Mouse (Mus musculus) retina, embryonic 14.5 days (tissue): ENCODE measurements around the gene Cox10.

ENCODE experiments used
- DNase-seq: peaks from one replicate; pipeline ENCODE4 v3.0.0-alpha.2; 2015; ENCODE audit warnings: low spot score

Cox10 gene

GRCm38 (mm10) chr11:63953887-63954286 lies 125.4 kb downstream of the Cox10 start:
- DNase-seq: no peak

DNA sequence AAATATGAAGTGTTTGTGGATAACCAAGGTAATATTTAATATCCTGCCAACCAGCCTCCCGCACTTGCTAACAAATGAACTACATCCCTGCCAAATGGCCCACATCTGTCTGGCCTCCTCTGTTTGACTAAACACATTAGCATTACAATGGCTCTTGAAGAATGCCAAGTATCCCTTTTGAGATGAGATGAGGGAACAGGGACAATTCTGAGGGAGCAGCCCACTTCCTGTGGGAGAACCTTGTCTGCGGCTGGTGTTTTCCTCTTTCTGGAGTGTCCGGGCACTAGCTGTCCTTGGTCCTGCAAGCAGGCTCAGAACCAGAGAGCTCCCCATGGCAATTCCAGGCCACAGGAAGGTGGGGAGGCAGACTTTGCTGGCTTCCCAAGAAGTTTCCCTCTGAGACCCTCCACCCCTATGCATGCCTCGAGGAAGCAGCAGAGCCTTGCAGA lies 126.5 kb downstream of the Cox10 start:
- no peak for DNase-seq

DNA sequence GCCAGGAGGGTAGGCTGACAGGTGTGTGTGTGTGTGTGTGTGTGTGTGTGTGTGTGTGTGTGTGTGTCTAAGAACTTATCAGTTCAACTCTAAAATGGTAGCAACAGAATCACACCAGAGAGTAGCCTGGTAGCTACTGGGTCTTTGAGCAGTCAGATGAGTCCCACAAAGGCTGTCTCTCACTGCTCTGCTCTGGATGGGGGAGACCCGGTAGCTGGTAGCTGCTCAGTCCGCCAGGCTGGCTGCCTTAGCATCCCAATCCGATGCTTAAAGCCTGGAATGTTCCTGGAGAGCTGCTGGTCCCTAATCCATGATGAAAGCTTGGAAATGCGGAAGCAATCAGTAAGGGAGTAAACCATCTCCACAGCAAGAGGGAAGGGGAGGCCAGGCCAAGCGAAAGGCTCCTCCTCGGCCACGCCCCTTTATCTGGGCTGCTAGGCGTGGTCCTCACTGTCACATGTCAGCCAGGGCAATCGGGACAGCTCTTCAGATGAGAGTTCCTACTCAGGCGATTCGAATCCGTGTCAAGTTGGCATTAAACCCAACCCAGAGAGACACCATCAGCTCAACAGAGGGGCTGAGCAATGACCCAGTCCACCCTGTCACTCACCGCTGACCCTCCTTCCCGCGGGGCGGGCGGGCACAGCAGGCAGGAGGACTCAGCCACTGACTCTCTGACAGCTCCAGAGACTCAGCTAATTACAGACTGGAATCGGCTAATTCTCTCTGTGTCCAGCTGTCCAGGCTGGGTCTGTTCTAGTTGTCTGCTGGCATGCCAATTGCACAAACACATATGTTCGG lies 127.2 kb downstream of the Cox10 start:
- DNase-seq: peak; percentile 74

GRCm38 (mm10) chr11:63948371-63948770 lies 130.9 kb downstream of the Cox10 start:
- DNase-seq: no peak

GRCm38 (mm10) chr11:63947024-63947423 lies 132.2 kb downstream of the Cox10 start:
- DNase-seq: no peak

DNA sequence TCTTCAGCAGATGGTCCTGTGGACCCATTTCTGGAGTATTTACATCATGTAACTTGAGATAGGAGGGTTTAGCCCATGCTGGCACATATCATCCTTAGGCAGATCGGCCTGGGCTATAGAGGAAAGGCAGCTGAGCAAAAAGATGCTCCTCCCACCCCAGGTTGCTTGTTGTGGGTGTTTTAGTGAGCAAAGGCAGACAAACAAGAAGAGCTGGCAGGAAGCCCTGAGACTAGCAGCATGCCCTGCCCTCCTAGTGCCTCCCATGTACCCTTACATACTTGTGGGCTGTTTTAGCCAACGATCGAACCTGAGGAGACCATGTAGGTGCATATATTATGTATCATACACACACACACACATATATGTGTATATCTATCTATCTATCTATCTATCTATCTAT lies 135.3 kb downstream of the Cox10 start:
- DNase-seq: no peak

GRCm38 (mm10) chr11:63943268-63943890 lies 135.9 kb downstream of the Cox10 start:
- DNase-seq: no peak

DNA sequence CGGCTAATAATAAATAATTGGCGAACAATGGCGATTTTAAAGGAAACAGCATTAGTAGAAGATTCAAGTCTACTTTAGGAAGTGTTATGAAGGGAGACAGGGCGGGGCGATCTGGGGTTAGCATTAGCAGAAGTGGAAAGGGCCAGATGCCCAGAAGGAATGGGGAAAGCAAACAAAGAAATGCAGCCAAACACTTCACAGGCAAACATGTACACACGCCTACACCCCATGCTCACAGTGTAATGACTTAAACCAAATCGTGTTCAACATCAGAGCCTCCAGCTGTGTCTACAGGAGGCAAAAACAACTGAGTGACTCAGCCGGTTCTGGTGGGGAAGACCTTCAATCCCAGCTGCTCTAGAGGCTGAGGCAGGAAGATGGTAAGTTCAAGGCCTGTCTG lies 137.1 kb downstream of the Cox10 start:
- no peak for DNase-seq

DNA sequence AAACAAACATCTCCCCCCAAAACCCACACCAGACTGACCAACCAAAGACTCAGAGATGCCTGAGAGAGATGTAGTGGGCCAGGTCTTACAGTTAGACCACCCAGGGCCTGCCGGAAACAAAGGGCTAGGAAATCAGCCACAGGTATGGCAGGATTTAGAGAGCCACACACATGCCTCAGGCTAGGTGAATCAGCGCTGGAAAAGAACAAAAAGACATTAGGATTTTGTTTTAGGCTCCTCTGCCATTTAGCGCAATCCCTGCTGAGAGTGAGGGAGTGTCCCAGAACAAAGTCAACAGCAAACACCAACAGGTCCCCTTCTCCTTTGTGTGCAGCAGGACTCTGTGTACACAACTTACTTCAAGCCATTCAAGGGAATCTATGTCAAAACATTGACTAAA lies 142.6 kb downstream of the Cox10 start:
- no peak for DNase-seq

- no peak for DNase-seq
Measured at GRCm38 (mm10) chr11:63926901-63927300, 152.4 kb downstream of the Cox10 start.

DNA sequence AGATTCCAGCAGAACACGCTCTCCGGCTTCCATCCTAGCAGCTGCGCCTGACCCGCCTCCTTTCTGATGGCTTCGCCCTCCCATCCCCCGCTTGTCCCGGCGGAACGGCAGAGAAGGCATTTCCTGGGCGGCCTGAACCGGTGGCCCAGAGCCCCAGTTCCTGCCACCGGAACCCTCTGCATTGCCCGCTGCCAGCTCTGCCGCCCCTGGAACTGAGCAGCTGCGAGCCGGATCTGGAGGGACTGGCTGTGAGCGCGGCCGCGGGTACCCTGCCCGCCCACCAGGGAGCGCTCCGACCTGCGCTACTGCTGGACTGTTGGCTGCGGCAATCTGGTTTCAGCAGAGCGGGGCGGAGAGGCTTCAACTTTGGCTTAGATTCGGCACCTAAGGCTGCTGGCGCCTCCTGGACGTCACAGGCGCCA lies 154.1 kb downstream of the Cox10 start:
- DNase-seq: peak; percentile 80

GRCm38 (mm10) chr11:63924286-63924930 lies 154.9 kb downstream of the Cox10 start:
- DNase-seq: no peak

DNA sequence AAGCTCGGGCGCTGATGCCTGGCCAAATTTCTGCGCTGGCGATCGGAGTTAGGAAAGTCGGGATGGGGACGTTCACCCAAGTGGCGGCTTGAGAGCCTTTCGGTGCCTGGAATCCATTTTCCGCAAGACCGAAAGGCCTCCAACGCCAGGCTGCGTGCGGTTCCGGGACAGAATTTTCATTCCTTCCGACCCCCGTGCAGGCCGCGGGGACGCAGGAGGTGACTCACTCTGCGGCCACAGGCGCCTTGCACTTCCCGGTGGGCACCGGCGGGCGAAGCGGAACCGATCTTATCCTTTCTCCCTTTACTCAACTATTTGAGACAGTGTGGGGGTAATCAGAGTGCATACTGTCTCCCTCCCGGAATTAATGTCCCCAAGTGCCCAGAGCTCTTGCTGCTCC lies 155.9 kb downstream of the Cox10 start:
- DNase-seq: peak; percentile 43

DNA sequence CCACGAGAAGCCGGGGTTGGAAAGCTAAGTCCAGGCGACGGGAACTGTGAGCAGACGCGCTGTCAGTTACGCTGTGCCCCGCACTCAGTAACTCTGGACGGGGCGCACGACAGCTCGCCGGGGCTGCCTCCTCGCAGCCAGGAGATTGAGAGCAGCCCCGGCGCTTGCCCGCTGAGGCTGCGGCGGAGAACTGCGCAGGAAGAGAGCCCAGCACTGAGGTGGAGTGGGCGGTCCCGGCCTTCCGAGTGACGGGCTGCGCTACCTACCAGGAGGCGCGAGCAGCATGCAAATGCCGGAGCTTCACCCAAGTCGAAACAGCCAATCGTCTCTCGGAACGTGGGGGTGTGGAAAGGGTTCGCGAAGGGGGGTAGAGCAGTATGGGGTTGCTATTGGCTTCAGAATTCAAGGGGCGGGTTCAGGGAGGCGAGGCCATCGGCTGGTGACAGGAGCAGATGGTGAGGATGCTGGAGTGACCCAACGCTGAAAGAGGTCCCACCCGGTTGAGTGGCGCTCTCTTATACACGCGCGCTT lies 157.1 kb downstream of the Cox10 start, which contains the start of gene Hs3st3b1:
Gene Hs3st3b1, minus strand, starts transcription at position 200 of the 531 bp plus-strand sequence.
- DNase-seq: peak; percentile 97

- peak; percentile 43 for DNase-seq
Measured at GRCm38 (mm10) chr11:63921044-63921951, 158.0 kb downstream of the Cox10 start.

DNA sequence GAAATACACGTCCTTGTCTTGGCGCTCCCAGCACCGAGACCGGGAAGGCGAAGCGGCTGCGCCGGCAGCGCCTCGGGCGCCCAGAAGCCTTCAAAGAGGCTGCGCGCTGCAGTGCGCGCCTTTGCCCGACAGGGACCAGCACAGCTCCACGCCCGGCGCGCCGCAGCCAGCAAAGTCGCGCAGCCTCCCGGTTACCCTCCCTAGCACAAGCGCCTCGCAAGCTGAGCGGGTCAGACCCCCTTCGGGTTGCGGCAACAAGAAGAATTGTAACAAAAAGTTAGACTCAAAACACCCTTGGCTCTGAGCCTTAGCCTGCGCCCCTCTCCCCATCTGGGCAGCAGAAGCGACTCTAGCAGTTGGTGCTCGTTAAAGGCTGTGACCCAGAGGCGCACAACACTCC lies 158.7 kb downstream of the Cox10 start:
- DNase-seq: peak; percentile 89

DNA sequence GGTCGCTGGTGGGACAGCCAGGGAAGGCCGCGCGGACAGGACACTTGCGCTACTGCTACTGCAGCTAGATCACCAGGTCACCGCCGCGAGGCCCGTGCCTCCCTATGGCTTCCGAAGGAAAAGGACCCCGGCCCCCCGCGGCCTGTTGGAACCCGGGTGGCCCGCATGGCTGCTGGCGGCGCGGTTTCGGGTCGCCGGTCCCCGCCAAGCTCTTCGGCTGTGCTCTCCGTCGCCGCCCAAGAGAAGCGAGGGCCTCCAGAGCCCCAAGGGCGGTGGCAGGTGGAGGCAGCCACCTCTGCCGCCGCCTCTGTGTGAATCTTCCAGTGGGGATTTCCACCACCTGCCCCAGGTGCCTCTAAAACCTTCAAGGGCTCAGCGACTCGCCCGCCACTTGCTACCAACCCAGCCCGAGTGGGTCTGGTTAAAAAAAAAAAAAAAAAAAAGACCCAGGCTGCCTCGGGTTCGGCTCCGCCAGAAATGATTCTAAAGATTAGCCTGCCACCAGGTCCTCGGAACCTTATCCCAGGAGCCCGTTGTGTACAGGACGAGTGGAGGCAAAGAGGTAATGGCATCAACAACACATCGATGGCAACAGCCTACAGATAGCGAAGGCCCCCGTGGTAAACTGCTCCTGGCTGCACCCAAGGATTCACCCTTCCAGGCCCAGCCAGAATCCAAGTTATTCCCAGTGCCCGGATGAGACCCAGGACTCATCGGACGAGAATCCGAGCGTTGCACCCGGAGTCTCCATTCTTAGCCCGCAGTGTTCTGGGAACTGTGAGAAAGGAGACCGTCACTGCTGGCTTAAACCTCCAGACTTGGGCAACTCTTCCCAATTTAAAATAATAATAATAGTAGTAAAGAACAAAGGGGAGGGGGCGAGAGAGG lies 159.8 kb downstream of the Cox10 start:
- DNase-seq: no peak

DNA sequence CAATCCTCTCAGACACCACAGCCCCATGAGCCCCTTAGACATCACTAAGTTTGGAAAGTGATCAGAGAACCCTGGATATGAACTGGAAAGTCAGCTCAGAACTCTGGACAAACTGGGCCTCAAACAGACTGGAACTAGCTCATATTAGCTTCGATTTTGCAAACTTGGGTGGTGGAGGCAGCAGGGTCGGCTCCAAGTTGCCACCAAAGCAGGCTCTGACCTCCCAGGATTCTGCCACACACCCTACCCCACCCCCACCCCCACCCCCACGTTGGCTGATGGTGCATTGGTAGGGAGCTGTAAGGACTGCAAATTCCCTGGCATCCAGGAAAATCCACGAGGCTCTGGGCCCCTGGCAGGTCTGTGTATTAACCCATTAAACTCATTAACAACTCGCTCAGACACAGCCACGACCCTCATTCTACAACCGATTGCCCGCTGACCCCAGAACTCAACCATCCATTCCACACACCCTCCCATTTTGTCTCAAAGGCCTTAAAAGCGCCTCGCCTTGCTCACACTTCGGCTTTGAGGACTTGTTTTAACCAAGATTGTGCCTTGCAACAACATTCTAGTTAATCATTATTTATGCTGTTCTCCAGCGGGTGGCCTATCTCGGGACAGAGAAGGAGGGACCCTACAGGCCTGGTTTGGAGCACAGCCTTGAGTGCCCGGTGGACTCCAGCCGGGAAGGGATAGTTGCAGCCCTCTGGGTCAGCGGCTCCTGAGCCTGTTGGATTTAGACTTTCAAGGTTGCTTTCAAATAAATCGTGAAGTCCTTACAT lies 160.8 kb downstream of the Cox10 start:
- DNase-seq: no peak

GRCm38 (mm10) chr11:63917561-63917960 lies 161.7 kb downstream of the Cox10 start:
- DNase-seq: no peak

GRCm38 (mm10) chr11:63914388-63914787 lies 164.9 kb downstream of the Cox10 start:
- DNase-seq: peak; percentile 76
